Mouse (Mus musculus): Measurements from ENCODE around the gene Mdga2.

- TF ChIP-seq CTCF (IDR thresholded peaks at IDR 0.05; ENCODE audit: extremely low read depth, insufficient read length, insufficient replicate concordance, low read depth, low read length): no peak
- TF ChIP-seq POLR2A (IDR thresholded peaks at IDR 0.05; ENCODE audit: low read depth, low read length): no peak
These were observed 332.1 kb downstream of the Mdga2 start for GRCm38 (mm10) chr12:66890296-66890695.

All from small intestine, adult 2 months (tissue).